Mouse (Mus musculus): ENCODE results near the gene Cited2. TPM values are rescaled to one million over a fixed set of nuclear protein-coding genes. Genes with fewer than 3 reads are reported as not detected.

Cited2 gene
- 3.9 TPM for polyA plus RNA-seq (2017; shearing (Covaris generic))

DNA sequence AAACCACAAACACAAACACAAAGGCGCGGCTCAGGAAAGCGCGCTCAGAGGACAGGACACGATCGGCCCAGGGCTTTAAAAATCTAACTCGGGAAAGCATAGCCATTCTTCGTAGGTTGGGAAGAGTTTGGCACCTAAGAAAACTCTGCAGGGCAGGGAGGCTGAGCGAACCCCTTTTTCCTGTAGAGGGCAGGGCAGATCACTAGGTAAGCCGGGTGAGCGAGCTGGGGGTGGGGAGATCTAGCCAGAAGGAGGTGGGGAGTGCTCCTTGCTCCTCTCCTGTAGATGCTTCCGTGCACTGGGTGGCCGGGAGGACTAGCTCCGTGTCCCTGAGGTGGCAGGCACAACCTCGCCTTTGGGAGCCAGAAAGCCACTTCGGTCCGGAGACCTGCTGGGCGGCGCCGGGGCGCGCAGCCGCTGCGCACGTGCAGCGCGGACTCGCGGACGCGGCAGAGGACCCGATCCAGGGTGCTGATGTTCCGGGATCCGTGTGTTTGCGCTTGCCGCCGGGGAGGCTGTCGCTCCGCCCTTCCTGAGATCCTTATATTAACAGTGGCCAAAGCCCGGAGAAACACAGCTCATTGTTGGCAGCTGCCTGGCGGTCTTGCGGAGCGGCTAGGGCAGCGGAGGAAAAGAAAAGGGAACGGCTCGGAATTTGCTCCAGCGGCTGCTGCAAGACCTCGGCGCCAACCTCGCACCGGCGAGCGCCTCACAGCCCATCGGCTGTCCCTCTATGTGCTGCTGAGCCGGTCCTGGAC, at the start of gene Cited2:
Gene Cited2, plus strand, starts transcription at position 566 of the 758 bp plus-strand sequence.

Other genes starting within 250 kb of the Cited2 start
- gene Txlnb, start 73.0 kb downstream of the Cited2 start, polyA plus RNA-seq (2017; shearing (Covaris generic)): 1.7 TPM
- gene Heca, start 224.8 kb downstream of the Cited2 start, polyA plus RNA-seq (2017; shearing (Covaris generic)): 19.4 TPM